Mouse (Mus musculus): ENCODE data around the gene Grk2.
A peak's percentile ranks its signal among the peaks of the same experiment; 100 is the strongest.

Grk2 gene

GRCm38 (mm10) chr19:4302936-4303639 is 2.9 kb downstream of the Grk2 start:
- peak; percentile 37 for DNase-seq

GRCm38 (mm10) chr19:4301735-4302651 is 4.0 kb downstream of the Grk2 start:
- peak; percentile 50 for DNase-seq

- DNase-seq: no peak
These were observed 4.9 kb downstream of the Grk2 start for GRCm38 (mm10) chr19:4300852-4301734.

GRCm38 (mm10) chr19:4300271-4300704 is 5.7 kb downstream of the Grk2 start:
- no peak for DNase-seq

GRCm38 (mm10) chr19:4299574-4300270 is 6.3 kb downstream of the Grk2 start:
- DNase-seq: no peak

GRCm38 (mm10) chr19:4299126-4299525 is 6.9 kb downstream of the Grk2 start:
- no peak for DNase-seq

- no peak for DNase-seq
These were observed 7.5 kb downstream of the Grk2 start for GRCm38 (mm10) chr19:4298322-4299121.

- DNase-seq: no peak
These were observed 8.2 kb downstream of the Grk2 start for GRCm38 (mm10) chr19:4297851-4298250.

- no peak for DNase-seq
These were observed 9.4 kb downstream of the Grk2 start for GRCm38 (mm10) chr19:4296611-4297010.

- no peak for DNase-seq
These were observed 10.6 kb downstream of the Grk2 start for GRCm38 (mm10) chr19:4295391-4295790.

- DNase-seq: no peak
These were observed 11.5 kb downstream of the Grk2 start for GRCm38 (mm10) chr19:4294381-4295097.

GRCm38 (mm10) chr19:4291161-4291560 is 14.9 kb downstream of the Grk2 start:
- no peak for DNase-seq

- no peak for DNase-seq
These were observed 15.3 kb downstream of the Grk2 start for GRCm38 (mm10) chr19:4290749-4291148.

GRCm38 (mm10) chr19:4283653-4284052 is 22.4 kb downstream of the Grk2 start:
- no peak for DNase-seq

- peak; percentile 92 for DNase-seq
These were observed 23.0 kb downstream of the Grk2 start, which contains the start of gene Ankrd13d for GRCm38 (mm10) chr19:4282898-4283553. TSS of gene Ankrd13d (minus strand) at chr19:4283137.

- DNase-seq: no peak
These were observed 25.6 kb downstream of the Grk2 start for GRCm38 (mm10) chr19:4280425-4280824.

- no peak for DNase-seq
These were observed 26.5 kb downstream of the Grk2 start for GRCm38 (mm10) chr19:4279487-4279886.

- DNase-seq: no peak
These were observed 35.0 kb downstream of the Grk2 start for GRCm38 (mm10) chr19:4270972-4271371.

- no peak for DNase-seq
These were observed 35.8 kb downstream of the Grk2 start for GRCm38 (mm10) chr19:4270187-4270586.
